Mouse (Mus musculus): ENCODE measurements around the gene Gtf3c2. TPM values are rescaled to one million over a fixed set of nuclear protein-coding genes. Genes with fewer than 3 reads are reported as not detected.

Gtf3c2 gene
- polyA plus RNA-seq, 1 experiment, result 36.9 TPM

DNA sequence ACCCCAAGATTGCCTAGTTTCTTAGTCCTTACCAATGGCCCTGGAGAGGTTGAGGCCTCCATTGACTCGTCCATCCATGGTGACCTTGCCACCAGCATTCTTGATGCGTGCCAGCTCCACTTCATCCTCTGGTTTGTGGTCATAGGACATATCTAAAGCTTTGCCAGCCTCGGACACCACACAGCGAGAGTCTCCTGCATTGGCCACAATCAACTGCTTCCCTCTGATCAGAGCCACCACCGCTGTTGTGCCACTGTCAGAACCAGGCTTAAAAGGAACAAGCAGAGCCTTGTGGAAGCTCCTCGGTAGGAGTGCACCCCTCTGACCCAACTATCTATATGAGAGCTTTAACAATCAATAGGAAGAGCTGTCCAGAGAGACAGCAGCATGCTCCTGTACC is 24.5 kb upstream of the Gtf3c2 start:
- Histone ChIP-seq H3K4me3 (ENCODE audit: insufficient read depth, poor library complexity, severe bottlenecking) (no peak overlapping the region), H3K79me2 (ENCODE audit: control insufficient read depth, insufficient read depth) (peaks cover 45% of the 10 kb centered on the region), H3ac (ENCODE audit: control insufficient read depth, insufficient read length, low read depth) (no peak overlapping the region), H3K36me3 (ENCODE audit: control insufficient read depth, insufficient read depth) (peaks cover 73% of the 10 kb centered on the region), H3K27me3 (ENCODE audit: control insufficient read depth, insufficient read depth, insufficient read length) (no peaks in the 10 kb centered on the region), H3K79me3 (ENCODE audit: low read depth) (peaks cover 26% of the 10 kb centered on the region)
- TF ChIP-seq MAX (IDR thresholded peaks at IDR 0.05), result no peak
- no peak for TF ChIP-seq USF1 (IDR thresholded peaks at IDR 0.05; ENCODE audit: low read depth)
- TF ChIP-seq FOSL1 (IDR thresholded peaks at IDR 0.05; ENCODE audit: insufficient read depth, low read length, poor library complexity, severe bottlenecking), result no peak
- TF ChIP-seq CEBPB (IDR thresholded peaks at IDR 0.05; ENCODE audit: low read depth), result no peak
- TF ChIP-seq CTCF (IDR thresholded peaks at IDR 0.05; ENCODE audit: control insufficient read depth, insufficient read depth, insufficient read length), result no peak
- TF ChIP-seq MYOD1 (IDR thresholded peaks at IDR 0.05; ENCODE audit: control insufficient read depth, insufficient read length, low read depth), result no peak
- no peak for TF ChIP-seq MYOG (IDR thresholded peaks at IDR 0.05; ENCODE audit: control insufficient read depth, extremely low read depth, insufficient read length)

DNA sequence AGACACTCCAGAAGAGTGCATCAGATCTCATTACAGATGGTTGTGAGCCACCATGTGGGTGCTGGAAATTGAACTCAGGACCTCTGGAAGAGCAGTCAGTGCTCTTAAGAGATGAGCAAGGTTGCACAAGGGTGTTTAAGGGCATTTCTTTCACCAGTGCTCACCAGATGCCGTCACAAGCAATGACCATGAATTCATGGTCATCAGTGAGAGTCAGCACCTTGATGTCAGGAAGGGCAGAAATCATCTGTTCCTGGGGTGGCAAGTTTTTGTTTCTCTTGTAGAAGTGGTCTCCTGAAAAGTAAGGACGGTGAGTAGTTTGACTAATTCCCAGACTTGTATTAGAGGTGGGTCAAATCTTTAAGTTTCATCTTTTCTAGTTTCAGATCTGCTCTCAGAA is 23.9 kb upstream of the Gtf3c2 start:
- peaks cover 23% of the 10 kb centered on the region for H3K79me3 ChIP-seq (ENCODE audit: low read depth)
- TF ChIP-seq CEBPB (IDR thresholded peaks at IDR 0.05; ENCODE audit: low read depth), result no peak
- no peak for TF ChIP-seq MYOD1 (IDR thresholded peaks at IDR 0.05; ENCODE audit: control insufficient read depth, insufficient read length, low read depth)
- no peak for TF ChIP-seq MYOG (IDR thresholded peaks at IDR 0.05; ENCODE audit: control insufficient read depth, extremely low read depth, insufficient read length)
- H3K4me3 ChIP-seq (ENCODE audit: insufficient read depth, poor library complexity, severe bottlenecking), result no peak overlapping the region
- H3K27me3 ChIP-seq (ENCODE audit: control insufficient read depth, insufficient read depth, insufficient read length), result no peaks in the 10 kb centered on the region
- H3ac ChIP-seq (ENCODE audit: control insufficient read depth, insufficient read length, low read depth), result no peak overlapping the region
- peaks cover 78% of the 10 kb centered on the region for H3K36me3 ChIP-seq (ENCODE audit: control insufficient read depth, insufficient read depth)
- peaks cover 39% of the 10 kb centered on the region for H3K79me2 ChIP-seq (ENCODE audit: control insufficient read depth, insufficient read depth)

DNA sequence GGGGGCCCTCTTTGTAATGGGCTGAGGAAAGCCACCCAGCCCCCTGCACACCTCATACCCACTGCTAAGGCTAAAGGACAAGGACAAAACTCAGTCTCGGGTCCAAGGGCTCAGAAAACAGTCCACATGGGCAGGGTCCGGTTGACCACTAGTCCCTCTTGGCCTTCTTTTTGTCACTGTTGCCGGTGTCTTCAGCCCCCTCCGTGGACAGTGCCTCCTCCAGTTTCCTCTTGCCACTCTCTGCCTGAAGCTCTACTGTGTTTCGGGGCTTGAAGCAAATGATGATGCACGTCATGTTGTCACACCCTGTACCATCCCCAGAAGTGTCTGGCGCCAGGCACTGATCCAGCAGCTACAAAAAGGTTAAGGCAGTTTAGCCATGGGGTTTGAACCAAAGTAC is 23.0 kb upstream of the Gtf3c2 start:
- Histone ChIP-seq H3K79me3 (ENCODE audit: low read depth) (peaks cover 16% of the 10 kb centered on the region), H3ac (ENCODE audit: control insufficient read depth, insufficient read length, low read depth) (no peak overlapping the region), H3K79me2 (ENCODE audit: control insufficient read depth, insufficient read depth) (peaks cover 30% of the 10 kb centered on the region), H3K36me3 (ENCODE audit: control insufficient read depth, insufficient read depth) (peaks cover 80% of the 10 kb centered on the region), H3K4me3 (ENCODE audit: insufficient read depth, poor library complexity, severe bottlenecking) (peak overlapping the region; percentile 33), H3K27me3 (ENCODE audit: control insufficient read depth, insufficient read depth, insufficient read length) (no peaks in the 10 kb centered on the region)
- no peak for TF ChIP-seq USF1 (IDR thresholded peaks at IDR 0.05; ENCODE audit: low read depth)
- no peak for TF ChIP-seq CEBPB (IDR thresholded peaks at IDR 0.05; ENCODE audit: low read depth)
- no peak for TF ChIP-seq CTCF (IDR thresholded peaks at IDR 0.05; ENCODE audit: control insufficient read depth, insufficient read depth, insufficient read length)
- no peak for TF ChIP-seq MYOG (IDR thresholded peaks at IDR 0.05; ENCODE audit: control insufficient read depth, extremely low read depth, insufficient read length)
- no peak for TF ChIP-seq MYOD1 (IDR thresholded peaks at IDR 0.05; ENCODE audit: control insufficient read depth, insufficient read length, low read depth)
- TF ChIP-seq MAX (IDR thresholded peaks at IDR 0.05), result no peak
- no peak for TF ChIP-seq FOSL1 (IDR thresholded peaks at IDR 0.05; ENCODE audit: insufficient read depth, low read length, poor library complexity, severe bottlenecking)

DNA sequence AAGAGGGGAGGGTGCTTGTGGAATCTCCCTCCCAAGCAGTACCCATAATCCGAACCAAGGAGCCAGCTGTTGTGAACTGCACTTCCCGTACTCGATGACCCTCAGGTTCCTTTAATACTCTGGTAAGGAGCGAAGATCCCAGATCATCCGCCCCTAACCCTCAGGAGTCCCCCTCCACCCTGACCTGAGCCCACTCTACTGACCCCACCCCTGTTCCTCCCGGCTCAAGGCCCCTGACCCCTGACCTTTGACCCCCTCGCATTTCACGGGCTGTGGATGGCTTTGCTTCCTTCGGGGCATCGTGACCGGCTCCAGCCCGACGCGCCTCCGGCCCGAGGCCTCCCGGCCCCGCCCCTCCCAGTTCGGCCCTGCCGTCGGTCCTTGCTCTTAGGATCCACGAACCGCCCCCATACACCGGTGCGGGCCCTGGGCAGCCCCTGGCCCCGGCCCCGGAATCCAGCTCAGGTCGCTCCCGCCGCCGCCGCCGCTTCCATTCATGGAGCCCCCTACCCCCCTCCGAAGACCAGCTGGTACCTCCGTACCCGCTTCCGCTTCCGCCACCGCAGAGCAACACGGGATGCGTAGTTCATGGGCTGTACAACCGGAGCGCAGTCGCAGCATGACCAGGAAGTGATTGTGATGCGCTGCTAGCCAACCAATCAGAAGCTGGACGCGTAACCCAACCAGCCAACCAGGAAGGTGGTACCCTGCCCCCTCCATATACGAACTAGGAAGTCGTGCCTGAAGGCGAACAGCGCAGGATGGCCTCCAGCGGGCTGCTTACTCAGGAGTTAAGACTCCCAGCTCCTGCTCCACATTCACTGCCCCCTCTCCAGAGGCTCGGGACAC is 22.0 kb upstream of the Gtf3c2 start, which contains the start of gene Zfp513:
Gene Zfp513 (minus strand): TSS at position 562 of the 849 bp plus-strand sequence.
- Histone ChIP-seq H3K36me3 (ENCODE audit: control insufficient read depth, insufficient read depth) (peaks cover 80% of the 10 kb centered on the region), H3K4me3 (ENCODE audit: insufficient read depth, poor library complexity, severe bottlenecking) (peak within 1 kb of the TSS; percentile 66), H3K79me2 (ENCODE audit: control insufficient read depth, insufficient read depth) (peaks cover 20% of the 10 kb centered on the region), H3K79me3 (ENCODE audit: low read depth) (peaks cover 9% of the 10 kb centered on the region), H3K27me3 (ENCODE audit: control insufficient read depth, insufficient read depth, insufficient read length) (no peaks in the 10 kb centered on the region), H3ac (ENCODE audit: control insufficient read depth, insufficient read length, low read depth) (peak within 1 kb of the TSS; percentile 69)
- TF ChIP-seq FOSL1 (IDR thresholded peaks at IDR 0.05; ENCODE audit: insufficient read depth, low read length, poor library complexity, severe bottlenecking) (no peak), CTCF (IDR thresholded peaks at IDR 0.05; ENCODE audit: control insufficient read depth, insufficient read depth, insufficient read length) (no peak), MAX (IDR thresholded peaks at IDR 0.05) (peak; percentile 20), USF1 (IDR thresholded peaks at IDR 0.05; ENCODE audit: low read depth) (peak; percentile 42)

DNA sequence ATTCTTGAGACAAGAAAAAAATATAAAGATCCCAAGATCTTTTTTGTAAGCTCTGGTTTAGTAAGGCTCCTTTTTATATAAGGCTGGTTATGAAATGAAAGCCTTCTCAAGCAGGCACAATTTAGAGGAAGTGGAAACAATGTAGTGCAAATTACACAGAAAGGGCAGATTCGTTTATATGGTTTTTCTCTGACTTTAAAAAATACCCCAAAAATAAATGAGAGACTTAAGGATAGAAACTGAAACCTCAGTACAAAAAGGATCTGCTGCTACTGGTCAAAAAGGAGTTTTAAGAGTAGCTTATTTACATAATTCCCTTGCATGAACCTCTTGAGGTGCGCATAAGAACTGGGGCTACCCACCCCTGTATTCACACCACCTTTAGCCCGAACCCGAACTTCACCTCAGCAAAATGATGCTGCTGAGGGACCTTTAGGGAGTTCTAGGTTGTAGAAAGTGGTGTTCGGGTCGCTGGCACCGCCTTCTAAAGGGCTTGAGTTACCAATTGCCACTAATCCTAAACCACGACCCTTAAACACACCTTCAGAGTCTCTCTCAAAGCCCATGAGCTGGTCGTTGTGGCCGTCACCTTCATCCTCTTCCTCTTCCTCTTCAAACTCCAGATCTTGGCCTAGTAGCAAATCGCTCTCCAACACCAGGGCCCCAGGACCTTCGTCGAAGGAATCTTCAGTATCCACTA is 21.2 kb upstream of the Gtf3c2 start:
- Histone ChIP-seq H3K36me3 (ENCODE audit: control insufficient read depth, insufficient read depth) (peaks cover 82% of the 10 kb centered on the region), H3K79me3 (ENCODE audit: low read depth) (peaks cover 9% of the 10 kb centered on the region), H3K79me2 (ENCODE audit: control insufficient read depth, insufficient read depth) (peaks cover 19% of the 10 kb centered on the region), H3ac (ENCODE audit: control insufficient read depth, insufficient read length, low read depth) (peak overlapping the region; percentile 69), H3K4me3 (ENCODE audit: insufficient read depth, poor library complexity, severe bottlenecking) (peak overlapping the region; percentile 66), H3K27me3 (ENCODE audit: control insufficient read depth, insufficient read depth, insufficient read length) (no peaks in the 10 kb centered on the region)
- TF ChIP-seq MAX (IDR thresholded peaks at IDR 0.05) (no peak), FOSL1 (IDR thresholded peaks at IDR 0.05; ENCODE audit: insufficient read depth, low read length, poor library complexity, severe bottlenecking) (no peak), CEBPB (IDR thresholded peaks at IDR 0.05; ENCODE audit: low read depth) (no peak), MYOD1 (IDR thresholded peaks at IDR 0.05; ENCODE audit: control insufficient read depth, insufficient read length, low read depth) (no peak), CTCF (IDR thresholded peaks at IDR 0.05; ENCODE audit: control insufficient read depth, insufficient read depth, insufficient read length) (no peak), MYOG (IDR thresholded peaks at IDR 0.05; ENCODE audit: control insufficient read depth, extremely low read depth, insufficient read length) (no peak), USF1 (IDR thresholded peaks at IDR 0.05; ENCODE audit: low read depth) (no peak)
